Mouse (Mus musculus) monocyte, adult 2 months (primary cell): ENCODE data around the gene Robo1.

Experiments
- DNase-seq, 2 experiments: peaks; one replicate each; pipeline ENCODE4 v3.0.0; 2022; ENCODE audit warnings: low spot score in 2 of 2, low read depth in 1 of 2

The Robo1 gene

GRCm38 (mm10) chr16:72721713-72722481 is 413.8 kb downstream of the Robo1 start:
- DNase-seq, result no peak

GRCm38 (mm10) chr16:72734234-72734633 is 426.1 kb downstream of the Robo1 start:
- no peak for DNase-seq

GRCm38 (mm10) chr16:72735175-72735574 is 427.1 kb downstream of the Robo1 start:
- no peak for DNase-seq

GRCm38 (mm10) chr16:72735588-72735987 is 427.5 kb downstream of the Robo1 start:
- no peak for DNase-seq

GRCm38 (mm10) chr16:72737154-72737553 is 429.0 kb downstream of the Robo1 start:
- DNase-seq, result no peak

GRCm38 (mm10) chr16:72740218-72740617 is 432.1 kb downstream of the Robo1 start:
- DNase-seq, result no peak

- DNase-seq, result no peak
Measured at GRCm38 (mm10) chr16:72747696-72748095, 439.6 kb downstream of the Robo1 start.

GRCm38 (mm10) chr16:72765128-72765913 is 457.2 kb downstream of the Robo1 start:
- no peak for DNase-seq

GRCm38 (mm10) chr16:72769214-72769834 is 461.2 kb downstream of the Robo1 start:
- no peak for DNase-seq

- DNase-seq, result no peak
Measured at GRCm38 (mm10) chr16:72772348-72772747, 464.2 kb downstream of the Robo1 start.

GRCm38 (mm10) chr16:72773034-72773433 is 464.9 kb downstream of the Robo1 start:
- no peak for DNase-seq

GRCm38 (mm10) chr16:72778520-72778919 is 470.4 kb downstream of the Robo1 start:
- DNase-seq, result no peak

- DNase-seq, result no peak
Measured at GRCm38 (mm10) chr16:72782171-72782570, 474.1 kb downstream of the Robo1 start.

GRCm38 (mm10) chr16:72786079-72786478 is 478.0 kb downstream of the Robo1 start:
- no peak for DNase-seq

- DNase-seq, result no peak
Measured at GRCm38 (mm10) chr16:72786636-72787035, 478.5 kb downstream of the Robo1 start.

- DNase-seq, result no peak
Measured at GRCm38 (mm10) chr16:72788017-72788416, 479.9 kb downstream of the Robo1 start.

GRCm38 (mm10) chr16:72791181-72791705 is 483.1 kb downstream of the Robo1 start:
- no peak for DNase-seq

- DNase-seq, result no peak
Measured at GRCm38 (mm10) chr16:72794692-72795378, 486.7 kb downstream of the Robo1 start.

GRCm38 (mm10) chr16:72795379-72795712 is 487.2 kb downstream of the Robo1 start:
- no peak for DNase-seq

GRCm38 (mm10) chr16:72798405-72798949 is 490.4 kb downstream of the Robo1 start:
- no peak for DNase-seq
